Mouse (Mus musculus) neural tube, embryonic 11.5 days (tissue): ENCODE data around the gene Gm2a. TPM values are rescaled to one million over a fixed set of nuclear protein-coding genes. Genes with fewer than 3 reads are reported as not detected.
"Not testable (repeated sequence)": the region's sequence is repeated elsewhere in the genome, so short reads cannot be mapped to it uniquely, and the experiment has no call there.

Source experiments
- ATAC-seq: fragments of 200-750 bp; cut with Nextera tagmentation; 2 replicates; pipeline ENCODE4 v1.8.0; 2017; ENCODE audit warnings: moderate number of reproducible peaks, mild to moderate bottlenecking, moderate TSS enrichment, moderate library complexity; ENCODE audit not compliant: insufficient read depth, low FRiP score, low TSS enrichment
- DNase-seq: peaks from one replicate; pipeline ENCODE4 v3.0.0-alpha.2; 2015; ENCODE audit warnings: low spot score
- H3K27ac ChIP-seq: fragments of 300-500 bp; sonication (generic); 2 replicates; pipeline ENCODE4 v1.5.1; 2014; ENCODE audit warnings: low read depth, mild to moderate bottlenecking, low read length
- H3K27me3 ChIP-seq: fragments of 300-500 bp; sonication (generic); 2 replicates; pipeline ENCODE4 v1.6.1; 2014; ENCODE audit warnings: mild to moderate bottlenecking, low read length, mixed read lengths; ENCODE audit not compliant: control insufficient read depth, insufficient read depth
- H3K36me3 ChIP-seq: fragments of 300-500 bp; sonication (generic); 2 replicates; pipeline ENCODE4 v1.6.1; 2014; ENCODE audit warnings: mild to moderate bottlenecking, low read length, moderate library complexity, mixed read lengths; ENCODE audit not compliant: control insufficient read depth, insufficient read depth
- H3K4me1 ChIP-seq: fragments of 300-500 bp; sonication (generic); 2 replicates; pipeline ENCODE4 v1.6.1; 2014; ENCODE audit warnings: low read length, mixed read lengths; ENCODE audit not compliant: control insufficient read depth, insufficient read depth
- H3K4me2 ChIP-seq: fragments of 300-500 bp; sonication (generic); 2 replicates; pipeline ENCODE4 v1.6.1; 2014; ENCODE audit warnings: low read depth, mild to moderate bottlenecking, moderate library complexity
- H3K4me3 ChIP-seq: fragments of 300-500 bp; sonication (generic); 2 replicates; pipeline ENCODE4 v1.5.1; 2014; ENCODE audit warnings: low read depth, low read length
- H3K9ac ChIP-seq: fragments of 300-500 bp; sonication (generic); 2 replicates; pipeline ENCODE4 v1.6.1; 2014; ENCODE audit warnings: mild to moderate bottlenecking, low read length
- H3K9me3 ChIP-seq: fragments of 300-500 bp; sonication (generic); 2 replicates; pipeline ENCODE4 v1.6.1; 2016; ENCODE audit warnings: low read length; ENCODE audit not compliant: control insufficient read depth
- WGBS: fragments of 180-500 bp; shearing (Covaris S2); extraction: QIAGEN DNeasy Blood & Tissue Kit; methylation state at CpG from one replicate; pipeline ENCODE4 v1.1.7; 2014; 5-methylcytosine and 5-hydroxymethylcytosine counted together
- polyA plus RNA-seq: library from polyadenylated mRNA; unstranded; fragments of >200 nt; fragmentation: Nextera tagmentation; extraction: Ambion mirVana; gene quantifications from 2 replicates; pipeline ENCODE4 v1.2.1, GENCODE M21; 2014

Gene Gm2a
- polyA plus RNA-seq, 1 experiment from 2014 or later = 13.6 TPM

GRCm38 (mm10) chr11:55085396-55085795, 12.5 kb upstream of the Gm2a start:
- ATAC-seq = no peak
- WGBS = 76% methylated on average over 5 of the region's 5 CpGs

GRCm38 (mm10) chr11:55087006-55087405, 10.9 kb upstream of the Gm2a start:
- H3K4me3 ChIP-seq = no peak overlapping the region
- no peak overlapping the region for H3K9ac ChIP-seq
- no peak overlapping the region for H3K27ac ChIP-seq
- ATAC-seq (0 out of 2 replicates have a peak, but pooled peaks have one; percentile 35), DNase-seq (peak; percentile 78)
- no peak overlapping the region for H3K4me2 ChIP-seq
- 6% methylated on average over 10 of the region's 10 CpGs for WGBS
- H3K9me3 ChIP-seq = no peaks in the 10 kb centered on the region
- H3K4me1 ChIP-seq = no peaks in the 10 kb centered on the region
- no peaks in the 10 kb centered on the region for H3K27me3 ChIP-seq
- H3K36me3 ChIP-seq = no peaks in the 10 kb centered on the region

More at GRCm38 (mm10) chr11:55085396-55085795, 12.5 kb upstream of the Gm2a start:
- Histone ChIP-seq H3K9ac (no peak overlapping the region), H3K27ac (no peak overlapping the region), H3K4me2 (no peak overlapping the region), H3K9me3 (no peaks in the 10 kb centered on the region), H3K27me3 (no peaks in the 10 kb centered on the region), H3K36me3 (no peaks in the 10 kb centered on the region), H3K4me3 (no peak overlapping the region), H3K4me1 (no peaks in the 10 kb centered on the region)
- no peak for DNase-seq

- no peak overlapping the region for H3K4me3 ChIP-seq
- H3K4me2 ChIP-seq = no peak overlapping the region
- H3K27ac ChIP-seq = no peak overlapping the region
- H3K9me3 ChIP-seq = no peaks in the 10 kb centered on the region
- no peaks in the 10 kb centered on the region for H3K36me3 ChIP-seq
- H3K9ac ChIP-seq = no peak overlapping the region
- ATAC-seq = no peak
- WGBS = 80% methylated on average over 2 of the region's 2 CpGs
- H3K27me3 ChIP-seq = no peaks in the 10 kb centered on the region
- H3K4me1 ChIP-seq = no peaks in the 10 kb centered on the region
- DNase-seq = no peak
Observed at GRCm38 (mm10) chr11:55089892-55090291, 8.0 kb upstream of the Gm2a start.

- H3K36me3 ChIP-seq = no peaks in the 10 kb centered on the region
- 89% methylated on average over 7 of the region's 7 CpGs for WGBS
- H3K4me2 ChIP-seq = no peak overlapping the region
- H3K27ac ChIP-seq = no peak overlapping the region
- no peaks in the 10 kb centered on the region for H3K27me3 ChIP-seq
- H3K4me1 ChIP-seq = no peaks in the 10 kb centered on the region
- no peak overlapping the region for H3K4me3 ChIP-seq
- no peak overlapping the region for H3K9ac ChIP-seq
- DNase-seq = no peak
- H3K9me3 ChIP-seq = no peaks in the 10 kb centered on the region
- ATAC-seq = no peak
Observed at GRCm38 (mm10) chr11:55093096-55093495, 4.8 kb upstream of the Gm2a start.

- H3K9me3 ChIP-seq, H3K4me3 ChIP-seq, DNase-seq, H3K4me2 ChIP-seq, H3K27me3 ChIP-seq, H3K9ac ChIP-seq, H3K27ac ChIP-seq, H3K4me1 ChIP-seq, ATAC-seq, H3K36me3 ChIP-seq: not testable (repeated sequence)
- 89% methylated on average over 4 of the region's 4 CpGs for WGBS
Observed at GRCm38 (mm10) chr11:55096296-55096695, 1.6 kb upstream of the Gm2a start.

GRCm38 (mm10) chr11:55096731-55097462, 1.0 kb upstream of the Gm2a start:
- 0 out of 2 replicates have a peak, but pooled peaks cover 4% of the 10 kb centered on the region for H3K4me1 ChIP-seq
- WGBS = 38% methylated on average over 11 of the region's 11 CpGs
- H3K9me3 ChIP-seq = no peaks in the 10 kb centered on the region
- ATAC-seq (no peak), DNase-seq (no peak)
- H3K36me3 ChIP-seq = no peaks in the 10 kb centered on the region
- H3K4me2 ChIP-seq = peak overlapping the region; percentile 48
- 0 out of 2 replicates have a peak overlapping the region, but pooled peaks have one; percentile 10 for H3K9ac ChIP-seq
- H3K4me3 ChIP-seq = peak overlapping the region; percentile 46; the same call in 1 of the 2 replicates
- no peaks in the 10 kb centered on the region for H3K27me3 ChIP-seq
- no peak overlapping the region for H3K27ac ChIP-seq

- Histone ChIP-seq H3K9ac (peak overlapping the region; percentile 61), H3K9me3 (no peaks in the 10 kb centered on the region), H3K4me3 (peak overlapping the region; percentile 46), H3K36me3 (no peaks in the 10 kb centered on the region), H3K4me1 (0 out of 2 replicates have a peak, but pooled peaks cover 4% of the 10 kb centered on the region), H3K27me3 (no peaks in the 10 kb centered on the region), H3K4me2 (peak overlapping the region; percentile 74), H3K27ac (no peak overlapping the region)
- no peak; the same call in 1 of the 2 replicates for ATAC-seq
- 16% methylated on average over 24 of the region's 24 CpGs for WGBS
- no peak for DNase-seq
Observed at GRCm38 (mm10) chr11:55098189-55098915, 437 bp downstream of the Gm2a start.

GRCm38 (mm10) chr11:55099019-55099771, 1.3 kb downstream of the Gm2a start:
- Histone ChIP-seq H3K27ac (no peak overlapping the region), H3K4me3 (no peak overlapping the region), H3K4me2 (no peak overlapping the region), H3K4me1 (0 out of 2 replicates have a peak, but pooled peaks cover 4% of the 10 kb centered on the region), H3K9ac (no peak overlapping the region), H3K36me3 (no peaks in the 10 kb centered on the region), H3K27me3 (no peaks in the 10 kb centered on the region), H3K9me3 (no peaks in the 10 kb centered on the region)
- DNase-seq (no peak), ATAC-seq (no peak)
- WGBS = 92% methylated on average over 8 of the region's 8 CpGs
